ENCODE assay signal across 7 mouse cellular contexts in the genomic region with DNA sequence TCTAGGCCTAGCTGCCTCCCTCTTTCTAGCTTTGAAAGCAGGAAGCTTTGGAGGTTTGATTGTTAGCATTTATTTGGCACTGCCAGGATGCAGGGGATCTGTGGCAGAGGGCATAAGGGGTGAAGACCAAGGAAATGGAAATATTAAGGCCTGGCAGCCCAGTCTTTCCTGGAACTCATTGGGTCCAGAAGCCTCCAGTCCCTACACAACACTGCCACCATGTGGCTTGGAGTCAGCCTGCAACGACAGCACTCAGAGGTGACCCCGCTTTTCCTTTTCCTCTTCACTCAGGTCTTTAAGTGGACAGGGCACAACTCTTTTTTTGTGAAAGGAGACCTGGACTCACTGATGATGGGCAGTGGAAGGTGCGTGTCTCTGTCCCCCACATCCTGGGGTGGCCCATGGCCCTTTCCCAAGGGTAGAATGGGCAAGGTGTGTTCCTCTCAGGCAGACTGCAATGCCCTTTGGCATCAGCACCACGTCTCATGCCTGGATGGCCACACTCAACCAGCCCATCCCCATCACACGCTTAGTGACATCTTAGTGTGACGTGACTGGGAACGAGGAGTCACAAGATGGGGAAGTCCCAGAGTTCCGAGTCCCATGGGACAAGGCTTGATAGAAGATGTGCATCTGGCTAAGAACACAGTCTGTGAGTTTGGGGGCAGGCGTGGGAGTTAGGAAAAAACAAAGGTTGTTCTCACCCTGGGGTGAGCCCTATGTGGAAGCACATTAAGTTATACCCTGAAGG. TPM values are rescaled to one million over a fixed set of nuclear protein-coding genes. Genes with fewer than 3 reads are reported as not detected.
DNase-seq lines count a peak whose midpoint lies in the region; ATAC-seq lines count a peak whose summit lies in the region.

No protein-coding gene starts in this region.

- no peaks in the 10 kb centered on the region for H3K27me3 ChIP-seq in lung, embryonic 16.5 days (ENCODE audit: control insufficient read depth, insufficient read depth, low read depth, low read length)

- no peaks in the 10 kb centered on the region; the same call in 1 of the 2 replicates for H3K36me3 ChIP-seq in lung, embryonic 16.5 days (ENCODE audit: control insufficient read depth, insufficient read depth, low read length)

- peak; percentile 46 for DNase-seq in ES-CJ7 (ENCODE audit: low read depth, low spot score)
- peak; percentile 89 for DNase-seq in adipocyte (ENCODE audit: low spot score)
- DNase-seq in kidney, postnatal 10 days, result peak; percentile 88
- peak; percentile 82 for DNase-seq in retina, postnatal 1 day

- H3K4me1 ChIP-seq in lung, embryonic 16.5 days (replicated peaks; ENCODE audit: control insufficient read depth, insufficient read depth, low read length), result peaks cover 9% of the 10 kb centered on the region

- no peaks in the 10 kb centered on the region for H3K9me3 ChIP-seq in lung, embryonic 16.5 days (ENCODE audit: control insufficient read depth, low read length)

- no peak overlapping the region for H3K27ac ChIP-seq in lung, embryonic 16.5 days (ENCODE audit: low read length)

- 57% methylated on average over 9 of the region's 9 CpGs for WGBS in lung, embryonic 16.5 days

- no peak overlapping the region for H3K4me2 ChIP-seq in lung, embryonic 16.5 days (ENCODE audit: low read depth, low read length)

- peak; percentile 85 for ATAC-seq in common myeloid progenitor, adult 5-6 weeks (replicated peaks; ENCODE audit: low read depth, poor library complexity, severe bottlenecking)
- peak; percentile 79 for ATAC-seq in granulocyte monocyte progenitor cell, adult 5-6 weeks (replicated peaks; ENCODE audit: poor library complexity, severe bottlenecking)
- ATAC-seq in lung, embryonic 16.5 days (ENCODE audit: low read depth), result peak; percentile 65

- H3K9ac ChIP-seq in lung, embryonic 16.5 days (ENCODE audit: low read length), result no peak overlapping the region

- no peak overlapping the region for H3K4me3 ChIP-seq in lung, embryonic 16.5 days (ENCODE audit: low read length)

RNA-seq across cellular contexts. Expression of a gene that starts 8.3 kb away (rescaled TPM):
- total RNA-seq in common myeloid progenitor, adult 5-6 weeks (2017), result not detected in 2 replicates
- not detected in 2 replicates for total RNA-seq in granulocyte monocyte progenitor cell, adult 5-6 weeks (2014; fragmentation: Nextera tagmentation)
- total RNA-seq in granulocyte monocyte progenitor cell, adult 5-6 weeks (2017), result not detected in 2 replicates
- not detected in 2 replicates for polyA plus RNA-seq in lung, embryonic 16.5 days (2015; fragmentation: Nextera tagmentation; extraction: Ambion mirVana)

RNA-seq across cellular contexts. Expression of a gene that starts 16.1 kb away (rescaled TPM):
- 5.6 and 7.0 TPM in 2 replicates for total RNA-seq in common myeloid progenitor, adult 5-6 weeks (2017)
- total RNA-seq in granulocyte monocyte progenitor cell, adult 5-6 weeks (2014; fragmentation: Nextera tagmentation), result 4.4 and 5.7 TPM in 2 replicates
- 2.5 TPM in 2 replicates for total RNA-seq in granulocyte monocyte progenitor cell, adult 5-6 weeks (2017)
- 4.0 and 4.1 TPM in 2 replicates for polyA plus RNA-seq in lung, embryonic 16.5 days (2015; fragmentation: Nextera tagmentation; extraction: Ambion mirVana)

RNA-seq across cellular contexts. Expression of a gene that starts 39.9 kb away (rescaled TPM):
- 52.4 and 82.3 TPM in 2 replicates for total RNA-seq in common myeloid progenitor, adult 5-6 weeks (2017)
- 65.3 and 71.3 TPM in 2 replicates for total RNA-seq in granulocyte monocyte progenitor cell, adult 5-6 weeks (2014; fragmentation: Nextera tagmentation)
- total RNA-seq in granulocyte monocyte progenitor cell, adult 5-6 weeks (2017), result 77.6 and 88.2 TPM in 2 replicates
- 30.2 and 32.4 TPM in 2 replicates for polyA plus RNA-seq in lung, embryonic 16.5 days (2015; fragmentation: Nextera tagmentation; extraction: Ambion mirVana)
